Mouse (Mus musculus) embryonic facial prominence, embryonic 13.5 days (tissue): Measurements from ENCODE around the gene Lgals9. TPM values are rescaled to one million over a fixed set of nuclear protein-coding genes. Genes with fewer than 3 reads are reported as not detected.
"Not testable (repeated sequence)": the region's sequence is repeated elsewhere in the genome, so short reads cannot be mapped to it uniquely, and the experiment has no call there.

Experiments used
- ATAC-seq: fragments of 200-750 bp; cut with Nextera tagmentation; 2 replicates; pipeline ENCODE4 v1.8.0; 2017; ENCODE audit warnings: low read depth; ENCODE audit not compliant: insufficient number of reproducible peaks, insufficient read depth, low FRiP score, low TSS enrichment
- H3K27ac ChIP-seq: fragments of 300-500 bp; sonication (generic); 2 replicates; pipeline ENCODE4 v1.5.1; 2015; ENCODE audit warnings: moderate library complexity, mild to moderate bottlenecking, inconsistent platforms
- H3K27me3 ChIP-seq: fragments of 300-500 bp; sonication (generic); 2 replicates; pipeline ENCODE4 v1.6.1; 2015; ENCODE audit warnings: mild to moderate bottlenecking, inconsistent platforms
- H3K36me3 ChIP-seq: fragments of 300-500 bp; sonication (generic); 2 replicates; pipeline ENCODE4 v1.6.1; 2015; ENCODE audit warnings: mild to moderate bottlenecking, inconsistent platforms
- H3K4me1 ChIP-seq: fragments of 300-500 bp; sonication (generic); 2 replicates; pipeline ENCODE4 v1.6.1; 2015; ENCODE audit warnings: inconsistent platforms
- H3K4me2 ChIP-seq: fragments of 300-500 bp; sonication (generic); 2 replicates; pipeline ENCODE4 v1.6.1; 2015; ENCODE audit warnings: moderate library complexity, mild to moderate bottlenecking, inconsistent platforms
- H3K4me3 ChIP-seq: fragments of 300-500 bp; sonication (generic); 2 replicates; pipeline ENCODE4 v1.5.1; 2015; ENCODE audit warnings: mild to moderate bottlenecking, inconsistent platforms
- H3K9ac ChIP-seq: fragments of 300-500 bp; sonication (generic); 2 replicates; pipeline ENCODE4 v1.6.1; 2015; ENCODE audit warnings: mild to moderate bottlenecking, inconsistent platforms
- H3K9me3 ChIP-seq: fragments of 300-500 bp; sonication (generic); 2 replicates; pipeline ENCODE4 v1.6.1; 2016; ENCODE audit warnings: inconsistent platforms
- WGBS: fragments of 180-500 bp; shearing (Covaris S2); methylation state at CpG from one replicate; pipeline ENCODE4 v1.1.7; 2015; ENCODE audit warnings: mixed read lengths; 5-methylcytosine and 5-hydroxymethylcytosine counted together
- polyA plus RNA-seq: library from polyadenylated mRNA; unstranded; fragments of >200 nt; fragmentation: Nextera tagmentation; extraction: Ambion mirVana; gene quantifications from 2 replicates; pipeline ENCODE4 v1.2.1, GENCODE M21; 2015

Gene Lgals9
- polyA plus RNA-seq, 1 experiment from 2014 or later, result 18.4 TPM

DNA sequence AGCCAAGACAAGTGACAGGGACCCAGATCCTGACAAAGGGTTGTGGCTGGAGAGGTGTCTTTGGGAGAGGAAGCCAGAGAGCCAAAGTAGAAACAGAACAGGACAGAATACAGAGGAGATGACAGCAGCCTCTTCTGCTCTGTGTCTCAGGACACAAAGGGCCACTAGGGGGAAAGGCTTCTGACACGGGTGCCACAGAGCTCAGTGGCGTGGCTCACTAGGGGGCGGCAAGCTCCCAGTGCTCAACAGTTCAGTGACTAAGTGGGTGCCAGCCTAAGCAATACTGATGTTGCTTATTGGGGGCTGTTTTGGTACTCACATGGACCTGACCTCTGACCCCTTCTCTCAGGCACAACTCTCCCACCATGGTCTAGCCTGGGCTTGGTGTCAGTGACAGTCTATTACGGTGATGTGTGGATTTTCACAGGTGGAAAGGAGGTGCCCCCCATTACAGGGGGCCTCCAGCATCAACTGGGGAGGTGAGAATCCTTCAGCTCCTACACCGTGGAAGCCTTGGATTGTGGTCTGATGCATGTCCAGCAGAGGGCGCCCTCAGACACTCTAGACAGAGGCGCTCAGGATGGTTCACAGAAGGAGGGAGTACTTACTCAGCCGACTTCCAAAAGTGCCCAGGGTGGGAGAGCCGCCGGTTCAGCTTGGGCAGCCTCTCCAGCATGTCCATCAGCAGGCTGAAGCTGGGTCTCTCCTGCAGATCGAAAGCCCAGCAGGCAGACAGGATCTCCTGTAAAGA lies 34.4 kb upstream of the Lgals9 start:
- no peaks in the 10 kb centered on the region for H3K27me3 ChIP-seq
- H3K27ac ChIP-seq, result no peak overlapping the region
- H3K4me3 ChIP-seq, result no peak overlapping the region
- 50% methylated on average over 11 of the region's 11 CpGs for WGBS
- peaks cover 65% of the 10 kb centered on the region for H3K36me3 ChIP-seq
- no peak for ATAC-seq
- H3K4me2 ChIP-seq, result no peak overlapping the region
- no peak overlapping the region; the same call in 1 of the 2 replicates for H3K9ac ChIP-seq
- no peaks in the 10 kb centered on the region for H3K9me3 ChIP-seq
- peaks cover 35% of the 10 kb centered on the region for H3K4me1 ChIP-seq

DNA sequence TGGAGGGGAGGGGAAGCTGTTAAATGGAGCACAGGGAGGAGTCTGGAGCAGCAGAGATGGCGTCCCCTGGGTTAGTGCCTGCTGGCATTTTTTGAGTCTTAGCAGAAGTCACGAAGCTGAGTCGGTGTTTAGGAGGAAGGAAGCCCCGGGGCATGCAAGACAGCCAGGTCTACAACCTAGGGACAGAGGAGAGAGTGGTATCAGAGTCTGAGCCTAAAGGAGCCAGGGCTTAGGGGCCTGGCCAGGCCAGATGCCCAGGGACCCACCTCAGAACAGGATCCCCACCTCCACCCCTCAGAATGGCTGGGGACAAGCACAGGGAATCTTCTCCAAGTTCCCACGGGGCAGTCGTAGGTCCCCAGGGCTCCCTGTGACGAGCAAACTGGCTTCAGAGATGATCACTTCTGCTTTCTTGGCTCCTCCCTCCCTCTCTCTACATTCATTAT lies 32.4 kb upstream of the Lgals9 start:
- Histone ChIP-seq H3K9me3 (no peaks in the 10 kb centered on the region), H3K9ac (no peak overlapping the region), H3K4me1 (peaks cover 21% of the 10 kb centered on the region), H3K4me2 (no peak overlapping the region), H3K27ac (no peak overlapping the region), H3K36me3 (peaks cover 62% of the 10 kb centered on the region), H3K27me3 (no peaks in the 10 kb centered on the region), H3K4me3 (no peak overlapping the region)
- no peak for ATAC-seq
- WGBS, result 68% methylated on average over 7 of the region's 7 CpGs

DNA sequence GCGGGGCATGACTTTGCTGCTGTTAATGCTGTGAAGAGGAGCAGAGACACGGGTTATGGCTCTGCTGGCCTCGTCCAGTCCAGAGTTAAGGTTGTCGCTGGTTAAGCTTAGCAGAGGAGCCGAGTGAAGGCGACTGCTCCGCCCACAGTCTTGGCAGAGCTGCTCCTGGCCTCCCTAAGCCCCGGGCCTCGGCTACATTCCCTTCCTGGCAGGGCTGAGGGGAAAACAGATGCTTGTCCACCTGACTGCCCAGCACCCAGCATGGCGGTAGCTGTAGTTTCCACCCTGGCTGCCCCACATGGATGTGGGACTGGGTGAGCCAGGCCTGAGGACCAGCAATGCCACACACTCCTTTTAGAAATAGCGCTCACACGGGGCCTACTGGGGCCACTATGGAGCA lies 31.5 kb upstream of the Lgals9 start:
- no peak for ATAC-seq
- H3K4me2 ChIP-seq, result no peak overlapping the region
- 62% methylated on average over 12 of the region's 12 CpGs for WGBS
- H3K4me3 ChIP-seq, result no peak overlapping the region
- H3K36me3 ChIP-seq, result peaks cover 57% of the 10 kb centered on the region
- H3K9me3 ChIP-seq, result no peaks in the 10 kb centered on the region
- no peaks in the 10 kb centered on the region for H3K27me3 ChIP-seq
- peaks cover 21% of the 10 kb centered on the region for H3K4me1 ChIP-seq
- H3K9ac ChIP-seq, result 0 out of 2 replicates have a peak overlapping the region, but pooled peaks have one; percentile 3
- H3K27ac ChIP-seq, result no peak overlapping the region

- Histone ChIP-seq H3K9me3 (no peaks in the 10 kb centered on the region), H3K27me3 (no peaks in the 10 kb centered on the region), H3K4me1 (peaks cover 21% of the 10 kb centered on the region), H3K4me2 (no peak overlapping the region), H3K27ac (no peak overlapping the region), H3K4me3 (no peak overlapping the region), H3K36me3 (peaks cover 52% of the 10 kb centered on the region), H3K9ac (0 out of 2 replicates have a peak overlapping the region, but pooled peaks have one; percentile 3)
- 89% methylated on average over 24 of the region's 24 CpGs for WGBS
- ATAC-seq, result no peak
Measured at GRCm38 (mm10) chr11:79015660-79016215, 31.0 kb upstream of the Lgals9 start.

DNA sequence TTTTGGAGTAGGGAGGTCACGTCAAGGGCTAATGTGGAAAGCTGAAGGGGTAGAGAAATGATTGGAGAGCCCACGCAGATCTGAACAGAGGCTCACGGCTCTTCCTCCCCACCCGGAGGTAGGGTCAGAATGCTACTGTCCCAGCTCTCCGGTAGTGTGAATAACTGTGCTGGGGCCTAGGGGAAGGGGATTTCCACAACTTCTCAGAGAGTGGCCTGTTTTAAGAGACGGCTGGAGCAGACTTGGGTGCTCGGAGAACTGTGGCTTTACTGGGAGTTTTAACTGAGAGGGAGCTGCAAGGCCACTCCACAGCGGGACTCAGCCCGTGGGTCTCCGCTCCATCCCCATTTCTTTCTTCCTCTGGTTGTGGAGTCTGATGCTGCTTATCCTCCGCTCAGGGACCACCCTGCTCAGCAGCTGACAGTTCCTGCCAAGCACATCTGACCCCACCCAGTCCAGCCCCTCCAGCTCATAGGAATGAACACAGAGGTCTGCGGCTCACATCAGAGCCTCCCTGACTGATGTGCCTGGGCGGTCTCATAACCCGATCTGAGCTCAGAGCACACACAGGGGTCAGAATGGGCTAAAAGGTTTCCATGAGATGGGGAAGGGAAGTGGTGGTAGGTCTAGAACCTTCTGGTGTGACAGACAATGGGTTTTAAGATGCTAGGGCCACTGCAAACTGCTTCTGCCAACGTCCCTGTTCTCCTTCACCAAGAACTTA lies 30.0 kb upstream of the Lgals9 start:
- Histone ChIP-seq H3K36me3 (peaks cover 42% of the 10 kb centered on the region), H3K4me1 (peaks cover 21% of the 10 kb centered on the region), H3K9ac (0 out of 2 replicates have a peak overlapping the region, but pooled peaks have one; percentile 0), H3K4me2 (no peak overlapping the region), H3K27ac (no peak overlapping the region), H3K27me3 (no peaks in the 10 kb centered on the region), H3K4me3 (no peak overlapping the region), H3K9me3 (no peaks in the 10 kb centered on the region)
- no peak for ATAC-seq
- WGBS, result 59% methylated on average over 15 of the region's 15 CpGs

GRCm38 (mm10) chr11:79013806-79014205 lies 29.1 kb upstream of the Lgals9 start:
- peaks cover 21% of the 10 kb centered on the region for H3K4me1 ChIP-seq
- H3K27ac ChIP-seq, result 0 out of 2 replicates have a peak overlapping the region, but pooled peaks have one; percentile 3
- no peak overlapping the region for H3K4me2 ChIP-seq
- no peaks in the 10 kb centered on the region for H3K9me3 ChIP-seq
- no peak overlapping the region for H3K9ac ChIP-seq
- H3K4me3 ChIP-seq, result no peak overlapping the region
- WGBS, result 68% methylated on average over 9 of the region's 9 CpGs
- H3K27me3 ChIP-seq, result no peaks in the 10 kb centered on the region
- no peak for ATAC-seq
- H3K36me3 ChIP-seq, result peaks cover 33% of the 10 kb centered on the region

DNA sequence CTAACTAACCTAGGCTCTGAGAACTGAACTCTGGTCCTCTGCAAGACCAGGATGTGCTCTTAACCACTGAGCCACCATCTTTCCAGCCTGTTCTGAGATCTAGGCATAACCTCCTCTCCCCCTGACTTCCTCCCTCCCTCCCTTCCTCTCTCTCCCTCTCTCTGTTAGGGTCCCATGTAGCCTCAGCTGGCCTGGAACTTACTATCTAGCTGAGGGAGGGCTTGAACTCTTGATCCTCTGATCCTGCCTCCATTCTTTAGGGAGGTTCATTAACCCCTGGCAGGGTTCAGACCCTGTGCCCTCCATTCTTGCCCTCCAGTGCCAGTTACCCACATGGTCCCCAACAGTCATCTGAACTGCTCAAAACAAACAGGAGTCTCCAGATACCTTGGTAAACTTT lies 28.3 kb upstream of the Lgals9 start:
- Histone ChIP-seq H3K27ac (no peak overlapping the region), H3K4me2 (no peak overlapping the region), H3K4me1 (peaks cover 21% of the 10 kb centered on the region), H3K36me3 (peaks cover 25% of the 10 kb centered on the region), H3K9ac (no peak overlapping the region), H3K27me3 (no peaks in the 10 kb centered on the region), H3K4me3 (no peak overlapping the region), H3K9me3 (no peaks in the 10 kb centered on the region)
- ATAC-seq, result no peak

DNA sequence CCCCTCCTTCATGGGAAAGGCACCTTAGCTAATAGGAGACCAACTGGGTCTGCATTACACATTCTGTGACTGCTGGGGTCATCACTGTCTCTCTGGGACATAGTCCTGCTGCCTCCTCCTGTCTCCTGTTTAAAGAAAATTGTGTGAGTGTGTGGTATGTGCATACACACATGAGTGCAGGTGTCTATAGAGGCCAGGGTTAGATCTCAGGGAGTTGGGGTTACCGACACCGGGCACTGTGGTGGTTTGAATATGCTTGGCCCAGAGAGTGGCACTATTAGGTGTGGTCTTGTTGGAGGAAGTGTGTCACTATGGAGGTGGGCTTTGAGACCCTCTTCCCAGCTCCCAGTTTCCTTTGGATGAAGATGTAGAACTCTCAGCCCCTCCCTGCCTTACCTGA lies 27.8 kb upstream of the Lgals9 start:
- no peak overlapping the region for H3K4me2 ChIP-seq
- H3K36me3 ChIP-seq, result peaks cover 20% of the 10 kb centered on the region
- WGBS, result 95% methylated on average over 2 of the region's 2 CpGs
- H3K4me1 ChIP-seq, result peaks cover 21% of the 10 kb centered on the region
- no peak for ATAC-seq
- H3K27ac ChIP-seq, result no peak overlapping the region
- no peak overlapping the region for H3K9ac ChIP-seq
- H3K4me3 ChIP-seq, result no peak overlapping the region
- H3K9me3 ChIP-seq, result no peaks in the 10 kb centered on the region
- H3K27me3 ChIP-seq, result no peaks in the 10 kb centered on the region

- no peak overlapping the region for H3K9ac ChIP-seq
- H3K4me2 ChIP-seq, result no peak overlapping the region
- H3K27ac ChIP-seq, result no peak overlapping the region
- WGBS, result 79% methylated on average over 7 of the region's 7 CpGs
- H3K4me1 ChIP-seq, result no peaks in the 10 kb centered on the region
- H3K27me3 ChIP-seq, result no peaks in the 10 kb centered on the region
- H3K36me3 ChIP-seq, result no peaks in the 10 kb centered on the region
- H3K4me3 ChIP-seq, result no peak overlapping the region
- H3K9me3 ChIP-seq, result no peaks in the 10 kb centered on the region
- no peak for ATAC-seq
Measured at GRCm38 (mm10) chr11:79008891-79009290, 24.1 kb upstream of the Lgals9 start.

GRCm38 (mm10) chr11:79008007-79008775 lies 23.4 kb upstream of the Lgals9 start:
- Histone ChIP-seq H3K9ac (no peak overlapping the region), H3K4me2 (no peak overlapping the region), H3K27me3 (no peaks in the 10 kb centered on the region), H3K27ac (no peak overlapping the region), H3K9me3 (no peaks in the 10 kb centered on the region), H3K36me3 (no peaks in the 10 kb centered on the region), H3K4me1 (no peaks in the 10 kb centered on the region), H3K4me3 (no peak overlapping the region)
- ATAC-seq, result no peak
- WGBS, result 67% methylated on average over 6 of the region's 6 CpGs

GRCm38 (mm10) chr11:79007356-79007755 lies 22.6 kb upstream of the Lgals9 start:
- H3K27me3 ChIP-seq, H3K36me3 ChIP-seq, ATAC-seq, H3K4me1 ChIP-seq, H3K27ac ChIP-seq, H3K4me3 ChIP-seq, H3K4me2 ChIP-seq, H3K9ac ChIP-seq, H3K9me3 ChIP-seq: not testable (repeated sequence)
- 80% methylated on average over 3 of the region's 3 CpGs for WGBS
